Mouse (Mus musculus): ENCODE data around the gene Rac3. TPM values are rescaled to one million over a fixed set of nuclear protein-coding genes. Genes with fewer than 3 reads are reported as not detected.
"Not testable (repeated sequence)": the region's sequence is repeated elsewhere in the genome, so short reads cannot be mapped to it uniquely, and the experiment has no call there.

Gene Rac3
- polyA plus RNA-seq, 1 experiment from 2014 or later: 32.4 TPM

DNA sequence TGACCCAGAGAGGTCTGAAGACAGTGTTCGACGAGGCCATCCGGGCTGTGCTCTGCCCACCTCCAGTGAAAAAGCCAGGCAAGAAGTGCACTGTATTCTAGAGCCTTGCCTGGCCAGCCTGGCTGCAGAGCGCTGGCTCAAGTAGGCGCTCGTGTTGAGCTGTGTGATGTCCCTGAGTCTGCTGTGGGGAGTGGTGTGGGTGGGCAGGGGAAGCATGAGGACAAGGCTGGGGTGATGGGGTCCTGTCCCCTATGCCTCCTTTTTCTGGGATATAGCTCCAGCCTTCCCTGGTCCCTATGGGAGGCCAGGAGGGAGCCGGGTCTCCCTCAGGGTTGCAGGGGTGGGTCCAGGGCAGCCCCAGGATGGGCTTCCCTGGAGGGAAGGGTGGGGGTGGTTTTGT is 2.2 kb downstream of the Rac3 start:
- Histone ChIP-seq H3K9me3 (replicated peaks) (no peaks in the 10 kb centered on the region), H3K27ac (replicated peaks) (no peak overlapping the region), H3K27me3 (ENCODE audit: low read depth, poor library complexity, severe bottlenecking) (peaks cover 64% of the 10 kb centered on the region), H3K4me3 (no peak overlapping the region), H3K36me3 (peaks cover 16% of the 10 kb centered on the region), H3K4me1 (peaks cover 44% of the 10 kb centered on the region)
- WGBS: 88% methylated on average over 7 of the region's 7 CpGs
- no peak for DNase-seq (ENCODE audit: low spot score)

DNA sequence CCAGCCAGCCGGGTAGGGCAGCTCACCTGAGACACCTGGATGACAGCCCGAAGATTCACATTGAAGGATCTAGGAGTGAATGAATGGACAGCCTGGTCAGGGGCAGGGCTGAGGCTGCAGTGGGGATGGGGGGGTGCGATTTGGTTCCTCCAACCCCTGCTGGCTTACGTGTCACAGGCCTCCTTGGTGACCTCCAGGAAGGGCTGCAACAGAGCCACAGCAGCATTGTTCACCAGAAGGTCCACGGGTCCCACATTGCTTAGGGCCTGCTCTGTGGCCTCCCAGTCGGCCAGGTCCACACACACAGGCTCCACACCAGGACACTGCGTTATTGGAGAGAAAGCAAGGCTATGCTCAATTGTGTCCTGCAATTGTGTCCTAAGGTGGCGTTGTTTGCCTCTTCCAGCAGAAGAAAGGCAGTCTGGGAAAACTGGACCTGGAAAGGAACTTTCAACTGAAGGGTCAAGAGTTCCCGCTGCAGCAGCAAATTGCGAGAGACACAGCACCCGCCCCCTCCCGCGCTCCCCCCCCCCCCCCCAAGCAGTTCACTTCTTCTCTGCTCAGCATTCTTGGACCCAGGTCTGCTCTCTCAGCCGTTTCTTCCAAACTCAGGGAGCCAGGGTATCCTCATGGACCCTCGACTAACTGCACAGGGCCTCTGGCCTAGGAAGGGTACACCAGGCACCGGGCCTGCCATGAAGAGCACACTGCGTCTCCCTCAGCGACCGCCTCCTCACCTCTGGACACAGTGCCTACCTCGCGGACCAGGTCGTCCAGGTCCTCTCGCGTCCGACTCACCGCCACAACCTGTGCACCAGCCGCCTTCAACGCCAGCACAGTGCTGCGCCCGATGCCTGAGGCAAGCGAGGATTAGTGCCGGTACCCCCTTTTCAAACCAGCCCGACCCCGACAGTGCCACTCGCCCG is 5.2 kb downstream of the Rac3 start:
- Histone ChIP-seq H3K9me3 (replicated peaks) (no peaks in the 10 kb centered on the region), H3K4me3 (peak overlapping the region; percentile 80), H3K27me3 (ENCODE audit: low read depth, poor library complexity, severe bottlenecking) (peaks cover 72% of the 10 kb centered on the region), H3K27ac (replicated peaks) (peak overlapping the region; percentile 70), H3K36me3 (no peaks in the 10 kb centered on the region), H3K4me1 (peaks cover 36% of the 10 kb centered on the region)
- WGBS: 20% methylated on average over 34 of the region's 36 CpGs
- DNase-seq (ENCODE audit: low spot score): no peak

DNA sequence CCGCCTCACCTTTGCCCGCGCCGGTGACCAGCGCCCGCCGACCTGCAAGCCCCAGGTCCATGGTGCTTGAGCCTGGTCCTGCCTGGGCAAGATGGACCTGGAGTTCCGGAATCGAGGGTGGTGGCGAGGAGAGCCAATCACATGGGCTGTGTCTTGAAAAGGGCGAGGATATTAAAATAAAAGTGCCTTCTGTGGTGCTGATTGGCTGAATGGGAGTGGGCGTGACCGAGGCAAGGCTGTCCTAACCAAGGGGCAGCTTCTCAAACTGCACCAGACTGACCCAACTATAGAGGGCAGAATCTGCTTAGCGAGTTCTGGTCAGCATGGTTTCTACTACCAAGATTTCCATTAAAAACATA is 5.9 kb downstream of the Rac3 start, which contains the start of gene Dcxr:
Gene Dcxr, minus strand, starts transcription at position 113 of the 359 bp plus-strand sequence.
- H3K27ac ChIP-seq (replicated peaks): peak within 1 kb of the TSS; percentile 70
- H3K36me3 ChIP-seq: no peaks in the 10 kb centered on the region
- peak; percentile 87 for DNase-seq (ENCODE audit: low spot score)
- under 1% methylated on average over 14 of the region's 14 CpGs for WGBS
- peaks cover 69% of the 10 kb centered on the region for H3K27me3 ChIP-seq (ENCODE audit: low read depth, poor library complexity, severe bottlenecking)
- H3K9me3 ChIP-seq (replicated peaks): no peaks in the 10 kb centered on the region
- H3K4me1 ChIP-seq: peaks cover 29% of the 10 kb centered on the region
- peak within 1 kb of the TSS; percentile 80 for H3K4me3 ChIP-seq

DNA sequence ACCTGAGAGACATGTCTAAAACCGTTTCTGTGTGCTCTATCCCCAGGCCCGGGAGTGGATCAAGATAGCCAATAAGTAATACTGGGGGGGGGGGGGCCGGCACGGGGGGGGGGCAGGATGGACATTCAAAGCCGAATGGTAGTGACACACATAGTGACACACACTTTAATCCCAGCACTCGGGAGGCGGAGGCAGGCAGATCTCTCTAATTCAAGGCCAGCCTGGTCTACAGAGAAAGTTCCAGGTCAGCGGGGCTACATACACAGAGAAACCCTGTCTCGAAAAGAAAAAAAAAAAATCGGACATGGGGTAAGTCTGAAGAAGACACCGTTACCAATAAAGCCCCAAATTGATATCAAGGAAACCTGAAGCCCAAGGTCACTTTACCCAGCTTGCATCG is 6.3 kb downstream of the Rac3 start:
- Histone ChIP-seq H3K9me3 (replicated peaks) (no peaks in the 10 kb centered on the region), H3K4me1 (peaks cover 26% of the 10 kb centered on the region), H3K27me3 (ENCODE audit: low read depth, poor library complexity, severe bottlenecking) (peaks cover 65% of the 10 kb centered on the region), H3K27ac (replicated peaks) (no peak overlapping the region), H3K4me3 (peak overlapping the region; percentile 80), H3K36me3 (no peaks in the 10 kb centered on the region)
- 67% methylated on average over 12 of the region's 12 CpGs for WGBS
- DNase-seq (ENCODE audit: low spot score): no peak

DNA sequence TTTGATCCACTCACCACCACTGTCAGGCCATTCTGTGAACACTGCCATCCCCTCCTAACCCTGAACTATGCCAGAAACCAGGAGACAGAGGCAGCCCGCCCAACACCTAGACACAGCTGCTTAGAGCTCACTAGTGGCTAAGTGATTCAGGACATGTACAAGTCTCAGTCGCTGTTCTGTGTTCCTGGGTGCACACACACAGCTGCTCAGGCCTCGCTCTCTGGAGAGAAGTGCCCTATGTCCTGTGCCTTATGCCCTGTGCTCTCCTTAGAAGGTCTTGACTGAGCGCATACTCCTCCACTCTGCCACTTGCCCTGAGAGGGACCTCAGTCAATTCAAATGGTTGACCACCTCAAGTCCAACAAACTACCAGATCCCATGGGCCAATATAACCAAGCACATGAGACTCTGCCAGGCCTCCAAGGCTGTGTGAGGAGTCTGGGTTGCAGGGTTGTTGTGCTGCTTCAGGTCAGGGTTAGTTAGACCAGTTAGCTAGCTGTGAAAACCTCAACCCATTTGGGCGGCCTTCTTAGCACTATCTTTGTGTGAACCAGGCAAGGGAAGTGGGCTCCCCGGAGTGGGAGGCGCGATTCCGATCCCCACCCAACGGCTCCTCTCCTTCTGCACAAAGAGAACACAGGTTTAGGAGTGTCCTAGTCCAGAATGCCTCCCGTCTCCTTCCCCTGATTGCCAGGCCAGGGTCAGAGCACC is 7.4 kb downstream of the Rac3 start:
- no peak for DNase-seq (ENCODE audit: low spot score)
- Histone ChIP-seq H3K4me1 (peaks cover 24% of the 10 kb centered on the region), H3K27ac (replicated peaks) (no peak overlapping the region), H3K36me3 (no peaks in the 10 kb centered on the region), H3K4me3 (peak overlapping the region; percentile 34; the same call in 1 of the 2 replicates), H3K27me3 (ENCODE audit: low read depth, poor library complexity, severe bottlenecking) (peaks cover 54% of the 10 kb centered on the region), H3K9me3 (replicated peaks) (no peaks in the 10 kb centered on the region)
- 65% methylated on average over 11 of the region's 11 CpGs for WGBS

DNA sequence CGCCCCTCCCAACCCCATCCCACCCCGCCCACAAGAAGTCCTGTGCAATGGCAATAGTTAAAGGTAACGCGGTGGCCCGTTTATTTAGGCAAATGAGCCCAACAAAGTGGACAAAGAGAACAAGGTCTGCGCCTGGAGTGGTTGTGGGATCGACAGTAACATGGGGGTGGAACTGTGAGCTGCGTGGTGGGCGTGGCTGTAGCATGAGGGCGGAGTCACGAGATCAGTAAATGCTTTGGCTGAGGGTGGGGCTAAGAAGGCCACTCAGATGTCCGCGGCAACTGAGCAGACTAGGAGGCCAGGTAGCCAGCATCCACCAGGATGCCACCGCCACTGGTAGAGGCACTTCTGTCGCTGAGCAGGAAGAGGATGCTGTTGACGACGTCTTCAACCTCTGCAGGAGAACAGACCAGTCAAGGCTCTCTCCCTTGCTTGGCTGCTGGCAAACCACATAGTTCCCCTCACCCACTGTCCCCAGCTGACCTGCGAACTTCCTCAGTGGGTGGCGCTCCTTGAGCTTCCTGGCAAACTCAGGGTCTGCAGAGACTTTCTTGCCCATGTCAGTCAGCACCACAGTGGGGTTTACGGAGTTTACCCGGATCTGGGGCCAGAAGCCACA is 8.3 kb downstream of the Rac3 start:
- peak overlapping the region; percentile 34; the same call in 1 of the 2 replicates for H3K4me3 ChIP-seq
- not testable (repeated sequence) for H3K9me3 ChIP-seq (replicated peaks); H3K36me3 ChIP-seq
- 0 out of 2 replicates have a peak overlapping the region, but pooled peaks have one; percentile 49 for H3K27ac ChIP-seq (replicated peaks)
- peaks cover 51% of the 10 kb centered on the region for H3K27me3 ChIP-seq (ENCODE audit: low read depth, poor library complexity, severe bottlenecking)
- WGBS: 1% methylated on average over 18 of the region's 21 CpGs
- H3K4me1 ChIP-seq: peaks cover 24% of the 10 kb centered on the region
- DNase-seq (ENCODE audit: low spot score): peak; percentile 48

DNA sequence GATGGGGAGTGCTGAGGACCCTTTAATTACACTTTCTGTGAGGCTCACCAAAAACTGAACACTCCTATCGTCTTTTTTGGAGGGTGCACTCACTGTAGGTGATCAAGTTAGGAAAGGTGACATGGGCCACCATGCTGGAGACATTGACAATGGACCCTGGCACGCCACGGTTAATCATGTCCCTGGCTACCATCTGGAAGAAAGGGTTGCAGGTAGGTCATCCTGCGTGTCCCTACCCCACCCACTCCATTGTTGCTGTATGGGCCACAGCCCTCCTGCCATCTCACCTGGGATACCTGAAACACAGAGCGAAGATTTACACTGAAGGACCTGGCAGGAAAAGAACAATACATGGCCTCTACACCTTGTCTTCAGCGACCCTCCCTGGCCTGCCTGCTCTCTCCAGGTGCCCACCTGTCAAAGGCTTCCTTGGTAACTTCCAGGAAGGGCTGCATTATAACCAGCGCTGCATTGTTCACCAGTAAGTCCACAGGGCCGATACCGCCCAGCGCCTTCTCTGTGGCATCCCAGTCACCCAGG is 9.1 kb downstream of the Rac3 start:
- Histone ChIP-seq H3K9me3 (replicated peaks) (no peaks in the 10 kb centered on the region), H3K27ac (replicated peaks) (no peak overlapping the region), H3K27me3 (ENCODE audit: low read depth, poor library complexity, severe bottlenecking) (peaks cover 46% of the 10 kb centered on the region), H3K4me3 (no peak overlapping the region), H3K4me1 (peaks cover 24% of the 10 kb centered on the region), H3K36me3 (no peaks in the 10 kb centered on the region)
- no peak for DNase-seq (ENCODE audit: low spot score)
- 84% methylated on average over 10 of the region's 10 CpGs for WGBS

DNA sequence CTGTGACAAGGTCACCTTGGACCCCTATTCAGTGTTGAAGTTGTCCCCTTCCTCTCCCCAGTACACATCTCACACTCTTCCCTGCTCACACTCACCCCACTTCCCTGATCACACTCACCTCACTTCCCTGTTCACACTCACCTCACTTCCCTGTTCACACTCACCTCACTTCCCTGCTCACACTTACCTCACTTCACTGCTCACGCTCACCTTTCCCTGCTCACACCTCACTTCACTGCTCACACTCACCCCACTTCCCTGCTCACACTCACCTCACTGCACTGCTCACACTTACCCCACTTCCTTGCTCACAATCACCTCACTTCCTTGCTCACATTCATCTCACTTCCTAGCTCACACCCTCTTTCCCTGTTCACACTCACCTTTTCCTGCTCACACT is 10.1 kb downstream of the Rac3 start:
- H3K4me1 ChIP-seq: peaks cover 19% of the 10 kb centered on the region
- peaks cover 36% of the 10 kb centered on the region for H3K27me3 ChIP-seq (ENCODE audit: low read depth, poor library complexity, severe bottlenecking)
- no peaks in the 10 kb centered on the region for H3K9me3 ChIP-seq (replicated peaks)
- no peaks in the 10 kb centered on the region for H3K36me3 ChIP-seq
- H3K27ac ChIP-seq (replicated peaks): no peak overlapping the region
- H3K4me3 ChIP-seq: no peak overlapping the region
- no peak for DNase-seq (ENCODE audit: low spot score)
- 88% methylated on average over 1 of the region's 1 CpGs for WGBS

DNA sequence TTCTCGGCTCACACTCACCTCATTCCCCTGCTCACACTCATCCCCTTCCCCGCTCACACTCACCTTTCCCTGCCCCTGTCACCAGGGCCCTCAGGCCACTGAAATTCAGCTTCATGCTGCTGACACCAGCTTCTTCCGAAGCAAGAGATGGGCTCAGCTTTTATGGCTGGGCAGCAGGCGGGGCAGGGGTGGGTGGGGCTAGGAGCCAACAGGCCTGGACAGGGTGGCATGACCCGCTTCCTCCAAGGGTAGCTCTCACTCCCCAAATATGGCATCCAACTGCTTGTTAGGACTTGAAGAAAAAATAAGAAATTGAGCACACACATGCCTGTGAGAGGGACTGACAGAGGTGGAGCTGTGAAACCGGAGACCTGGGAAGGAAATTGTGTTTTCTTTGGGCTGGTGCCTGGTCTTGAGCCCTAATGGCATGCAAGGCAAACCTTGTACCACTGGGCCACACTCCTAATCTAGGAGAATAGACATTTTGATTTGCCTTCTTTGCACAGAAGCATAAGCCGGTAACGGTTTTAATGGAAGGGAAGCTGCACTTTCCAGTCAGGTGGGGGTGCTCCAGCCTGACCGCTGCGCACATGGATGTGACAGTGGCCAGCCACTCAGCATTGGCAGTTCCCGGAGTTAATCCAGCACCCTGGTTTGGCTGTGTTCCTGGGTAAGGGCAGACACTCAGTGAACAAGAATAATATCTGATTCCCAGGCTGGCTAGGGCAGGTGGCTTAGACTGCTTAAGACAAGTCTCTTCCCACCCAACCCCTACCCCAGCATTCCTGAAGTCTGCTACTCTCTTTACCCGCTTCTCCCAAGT is 10.8 kb downstream of the Rac3 start, which contains the start of gene Cbr2:
Gene Cbr2, minus strand, starts transcription at position 257 of the 823 bp plus-strand sequence.
- no peaks in the 10 kb centered on the region for H3K9me3 ChIP-seq (replicated peaks)
- no peak within 1 kb of the TSS for H3K27ac ChIP-seq (replicated peaks)
- no peaks in the 10 kb centered on the region for H3K36me3 ChIP-seq
- H3K4me1 ChIP-seq: peaks cover 13% of the 10 kb centered on the region
- no peak within 1 kb of the TSS for H3K4me3 ChIP-seq
- peaks cover 34% of the 10 kb centered on the region for H3K27me3 ChIP-seq (ENCODE audit: low read depth, poor library complexity, severe bottlenecking)
- 79% methylated on average over 12 of the region's 12 CpGs for WGBS
- DNase-seq (ENCODE audit: low spot score): no peak

DNA sequence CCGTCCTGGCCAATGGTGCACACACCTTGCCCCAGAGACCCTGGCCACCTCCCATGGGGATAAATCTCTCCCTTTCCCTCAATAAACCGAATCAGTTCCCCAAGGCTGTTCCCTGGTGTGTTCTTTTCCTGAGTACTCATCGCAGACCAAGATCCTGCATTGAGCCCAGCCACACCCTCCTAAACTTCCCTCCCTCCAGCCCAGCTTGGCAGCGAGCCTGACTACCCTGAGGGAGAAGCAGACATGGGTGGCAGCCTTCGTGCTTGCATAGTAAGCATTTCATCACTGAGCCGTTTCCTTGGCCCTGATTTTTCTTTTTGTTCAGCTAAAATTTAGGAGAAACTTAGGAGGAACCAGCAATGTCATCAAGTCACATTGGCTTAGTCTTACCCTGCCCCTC is 12.3 kb downstream of the Rac3 start:
- 72% methylated on average over 6 of the region's 6 CpGs for WGBS
- H3K27ac ChIP-seq (replicated peaks): no peak overlapping the region
- H3K4me1 ChIP-seq: peaks cover 9% of the 10 kb centered on the region
- no peak overlapping the region for H3K4me3 ChIP-seq
- H3K9me3 ChIP-seq (replicated peaks): no peaks in the 10 kb centered on the region
- no peaks in the 10 kb centered on the region for H3K36me3 ChIP-seq
- H3K27me3 ChIP-seq (ENCODE audit: low read depth, poor library complexity, severe bottlenecking): peaks cover 25% of the 10 kb centered on the region
- DNase-seq (ENCODE audit: low spot score): no peak

DNA sequence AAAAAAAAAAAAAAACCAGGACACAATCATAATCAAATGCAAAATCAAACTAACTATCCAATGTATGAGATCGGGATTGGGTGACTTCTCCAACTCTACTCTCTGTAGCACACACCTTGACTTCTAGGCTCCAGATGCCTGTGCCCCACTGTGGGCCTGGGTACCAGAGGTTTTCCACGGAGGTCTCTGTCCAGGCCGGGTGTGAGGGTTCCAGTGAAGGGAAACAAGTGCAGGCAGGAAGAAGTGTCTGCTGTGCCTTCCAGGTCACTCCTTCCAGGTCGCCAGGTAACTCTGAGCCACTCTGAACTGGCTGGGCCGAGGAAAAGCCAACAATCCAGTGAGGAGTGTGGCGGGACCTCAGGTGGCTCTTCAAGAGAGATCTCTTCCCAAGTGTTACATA is 15.2 kb downstream of the Rac3 start:
- Histone ChIP-seq H3K4me3 (no peak overlapping the region), H3K9me3 (replicated peaks) (no peaks in the 10 kb centered on the region), H3K27me3 (ENCODE audit: low read depth, poor library complexity, severe bottlenecking) (0 out of 2 replicates have a peak, but pooled peaks cover 2% of the 10 kb centered on the region), H3K27ac (replicated peaks) (no peak overlapping the region), H3K4me1 (no peaks in the 10 kb centered on the region), H3K36me3 (no peaks in the 10 kb centered on the region)
- 80% methylated on average over 6 of the region's 6 CpGs for WGBS
- DNase-seq (ENCODE audit: low spot score): no peak

DNA sequence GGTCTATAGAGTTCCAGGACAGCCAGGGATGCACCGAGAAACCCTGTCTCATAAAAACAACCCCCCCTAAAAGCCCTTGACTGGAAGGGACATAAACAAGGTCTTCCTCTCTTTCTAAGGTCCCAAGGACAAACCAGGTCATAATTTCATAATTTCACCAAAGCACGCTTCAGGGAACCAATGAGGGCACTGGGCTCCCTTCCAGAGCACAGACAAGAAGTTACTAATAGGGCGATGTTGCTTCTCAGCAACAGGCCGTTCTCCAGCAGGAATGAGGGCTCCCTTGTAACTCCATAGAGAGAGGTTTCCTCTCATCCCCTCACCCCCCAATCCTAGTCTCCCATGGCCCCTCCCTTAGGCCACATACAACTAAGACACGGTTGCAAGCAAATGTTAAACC is 19.7 kb downstream of the Rac3 start:
- Histone ChIP-seq H3K9me3 (replicated peaks) (no peaks in the 10 kb centered on the region), H3K4me3 (no peak overlapping the region), H3K27me3 (ENCODE audit: low read depth, poor library complexity, severe bottlenecking) (no peaks in the 10 kb centered on the region), H3K27ac (replicated peaks) (no peak overlapping the region), H3K4me1 (no peaks in the 10 kb centered on the region), H3K36me3 (no peaks in the 10 kb centered on the region)
- WGBS: 91% methylated on average over 5 of the region's 5 CpGs
- no peak for DNase-seq (ENCODE audit: low spot score)

All from midbrain, embryonic 10.5 days (tissue).